Comparison of ENCODE assay signal across 8 mouse cellular contexts in the genomic region with DNA sequence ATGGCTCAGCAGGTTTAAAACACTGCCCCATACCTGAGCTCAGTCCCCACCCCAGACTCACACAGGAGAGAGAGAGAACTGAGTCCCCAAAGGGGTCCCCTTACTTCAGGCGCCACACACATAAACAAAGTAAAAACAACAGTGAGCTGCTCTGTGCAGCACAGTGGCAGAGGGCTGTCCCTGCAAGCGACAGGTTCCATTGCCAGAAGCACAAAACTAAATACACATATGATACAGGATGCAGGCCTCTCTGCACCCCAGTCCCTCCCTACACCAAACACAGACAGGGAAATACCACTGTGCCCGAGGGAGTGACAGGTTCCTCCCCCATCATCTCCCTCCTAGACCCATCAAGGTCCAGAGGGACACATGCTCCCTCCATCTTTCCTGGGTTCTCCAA. TPM values are rescaled to one million over a fixed set of nuclear protein-coding genes. Genes with fewer than 3 reads are reported as not detected.
DNase-seq lines count a peak whose midpoint lies in the region; ATAC-seq lines count a peak whose summit lies in the region.

No protein-coding gene starts in this region.

- no peaks in the 10 kb centered on the region for H3K9me3 ChIP-seq in kidney, embryonic 16.5 days (ENCODE audit: low read length)
- H3K9me3 ChIP-seq in embryonic facial prominence, embryonic 15.5 days (replicated peaks) = no peaks in the 10 kb centered on the region
- H3K9me3 ChIP-seq in limb, embryonic 13.5 days = no peaks in the 10 kb centered on the region
- no peaks in the 10 kb centered on the region for H3K9me3 ChIP-seq in neural tube, embryonic 14.5 days (ENCODE audit: control insufficient read depth, low read length)

- ATAC-seq in kidney, embryonic 16.5 days (ENCODE audit: low FRiP score, low TSS enrichment) = peak; percentile 10; the same call in 1 of the 2 replicates
- no peak for ATAC-seq in embryonic facial prominence, embryonic 15.5 days (ENCODE audit: insufficient number of reproducible peaks, low FRiP score, low TSS enrichment, low read depth)
- no peak; the same call in 1 of the 2 replicates for ATAC-seq in limb, embryonic 13.5 days (ENCODE audit: low FRiP score, low read depth)
- ATAC-seq in neural tube, embryonic 14.5 days (ENCODE audit: low read depth) = no peak

- H3K27ac ChIP-seq in kidney, embryonic 16.5 days (ENCODE audit: low read length) = peak overlapping the region; percentile 88
- H3K27ac ChIP-seq in embryonic facial prominence, embryonic 15.5 days (replicated peaks) = peak overlapping the region; percentile 78
- H3K27ac ChIP-seq in limb, embryonic 13.5 days = peak overlapping the region; percentile 80
- H3K27ac ChIP-seq in neural tube, embryonic 14.5 days (ENCODE audit: low read depth, low read length) = 0 out of 2 replicates have a peak overlapping the region, but pooled peaks have one; percentile 34

- peak overlapping the region; percentile 47 for H3K9ac ChIP-seq in kidney, embryonic 16.5 days (replicated peaks; ENCODE audit: low read length)
- H3K9ac ChIP-seq in embryonic facial prominence, embryonic 15.5 days = 0 out of 2 replicates have a peak overlapping the region, but pooled peaks have one; percentile 4
- peak overlapping the region; percentile 48 for H3K9ac ChIP-seq in limb, embryonic 13.5 days
- no peak overlapping the region for H3K9ac ChIP-seq in neural tube, embryonic 14.5 days (replicated peaks; ENCODE audit: low read depth, low read length)

- peak overlapping the region; percentile 38 for H3K4me3 ChIP-seq in kidney, embryonic 16.5 days (ENCODE audit: low read length)
- H3K4me3 ChIP-seq in embryonic facial prominence, embryonic 15.5 days (replicated peaks) = peak overlapping the region; percentile 20; the same call in 1 of the 2 replicates
- peak overlapping the region; percentile 15; the same call in 1 of the 2 replicates for H3K4me3 ChIP-seq in limb, embryonic 13.5 days
- H3K4me3 ChIP-seq in neural tube, embryonic 14.5 days (ENCODE audit: low read depth, low read length) = no peak overlapping the region

- WGBS in kidney, embryonic 16.5 days = 9% methylated on average over 3 of the region's 3 CpGs
- WGBS in embryonic facial prominence, embryonic 15.5 days = 11% methylated on average over 3 of the region's 3 CpGs
- 5% methylated on average over 3 of the region's 3 CpGs for WGBS in limb, embryonic 13.5 days
- WGBS in neural tube, embryonic 14.5 days = 30% methylated on average over 3 of the region's 3 CpGs

- peaks cover 31% of the 10 kb centered on the region for H3K36me3 ChIP-seq in kidney, embryonic 16.5 days (ENCODE audit: insufficient read depth, low read length)
- H3K36me3 ChIP-seq in embryonic facial prominence, embryonic 15.5 days = peaks cover 24% of the 10 kb centered on the region
- peaks cover 34% of the 10 kb centered on the region for H3K36me3 ChIP-seq in limb, embryonic 13.5 days
- no peaks in the 10 kb centered on the region for H3K36me3 ChIP-seq in neural tube, embryonic 14.5 days (ENCODE audit: control insufficient read depth, insufficient read depth, low read length)

- H3K4me2 ChIP-seq in kidney, embryonic 16.5 days (replicated peaks; ENCODE audit: low read depth, low read length) = peak overlapping the region; percentile 56
- H3K4me2 ChIP-seq in embryonic facial prominence, embryonic 15.5 days (replicated peaks) = peak overlapping the region; percentile 45
- peak overlapping the region; percentile 53 for H3K4me2 ChIP-seq in limb, embryonic 13.5 days (replicated peaks)
- H3K4me2 ChIP-seq in neural tube, embryonic 14.5 days (ENCODE audit: low read depth, low read length) = peak overlapping the region; percentile 21; the same call in 1 of the 2 replicates

- DNase-seq in kidney, adult 9 months = no peak
- DNase-seq in cerebellum, adult 11-12 months = no peak
- no peak for DNase-seq in layer of hippocampus, adult 9-10 months (ENCODE audit: low spot score)
- no peak for DNase-seq in embryo, embryonic 9.5 days (ENCODE audit: extremely low spot score)

- peaks cover 56% of the 10 kb centered on the region for H3K4me1 ChIP-seq in kidney, embryonic 16.5 days (ENCODE audit: insufficient read depth, low read length)
- H3K4me1 ChIP-seq in embryonic facial prominence, embryonic 15.5 days = peaks cover 56% of the 10 kb centered on the region
- H3K4me1 ChIP-seq in limb, embryonic 13.5 days = peaks cover 62% of the 10 kb centered on the region
- 0 out of 2 replicates have a peak, but pooled peaks cover 2% of the 10 kb centered on the region for H3K4me1 ChIP-seq in neural tube, embryonic 14.5 days (ENCODE audit: control insufficient read depth, insufficient read depth, low read length)

- H3K27me3 ChIP-seq in kidney, embryonic 16.5 days (ENCODE audit: insufficient read depth, low read length) = no peaks in the 10 kb centered on the region
- no peaks in the 10 kb centered on the region for H3K27me3 ChIP-seq in embryonic facial prominence, embryonic 15.5 days
- H3K27me3 ChIP-seq in limb, embryonic 13.5 days = no peaks in the 10 kb centered on the region
- no peaks in the 10 kb centered on the region for H3K27me3 ChIP-seq in neural tube, embryonic 14.5 days (ENCODE audit: control insufficient read depth, insufficient read depth, low read length)

RNA-seq across cellular contexts. Expression of a gene that starts 5.0 kb away (rescaled TPM):
- 46.8 and 47.1 TPM in 2 replicates for polyA plus RNA-seq in kidney, embryonic 16.5 days (2015; fragmentation: Nextera tagmentation; extraction: Ambion mirVana)
- polyA plus RNA-seq in embryonic facial prominence, embryonic 15.5 days (2015; fragmentation: Nextera tagmentation; extraction: Ambion mirVana) = 34.5 and 37.7 TPM in 2 replicates
- polyA plus RNA-seq in limb, embryonic 13.5 days (2015; fragmentation: Nextera tagmentation; extraction: Ambion mirVana) = 37.5 and 39.6 TPM in 2 replicates
- 8.2 and 13.8 TPM in 2 replicates for polyA plus RNA-seq in neural tube, embryonic 14.5 days (2014; fragmentation: Nextera tagmentation; extraction: Ambion mirVana)

RNA-seq across cellular contexts. Expression of a gene that starts 12.1 kb away (rescaled TPM):
- polyA plus RNA-seq in kidney, embryonic 16.5 days (2015; fragmentation: Nextera tagmentation; extraction: Ambion mirVana) = 5.4 and 6.0 TPM in 2 replicates
- polyA plus RNA-seq in embryonic facial prominence, embryonic 15.5 days (2015; fragmentation: Nextera tagmentation; extraction: Ambion mirVana) = 0.84 and 1.2 TPM in 2 replicates
- 0.67 and 0.91 TPM in 2 replicates for polyA plus RNA-seq in limb, embryonic 13.5 days (2015; fragmentation: Nextera tagmentation; extraction: Ambion mirVana)
- polyA plus RNA-seq in neural tube, embryonic 14.5 days (2014; fragmentation: Nextera tagmentation; extraction: Ambion mirVana) = 0.24 and 0.53 TPM in 2 replicates

RNA-seq across cellular contexts. Expression of a gene that starts 48.9 kb away (rescaled TPM):
- polyA plus RNA-seq in kidney, embryonic 16.5 days (2015; fragmentation: Nextera tagmentation; extraction: Ambion mirVana) = 18.7 and 19.7 TPM in 2 replicates
- polyA plus RNA-seq in embryonic facial prominence, embryonic 15.5 days (2015; fragmentation: Nextera tagmentation; extraction: Ambion mirVana) = 25.2 and 26.2 TPM in 2 replicates
- 18.9 and 21.3 TPM in 2 replicates for polyA plus RNA-seq in limb, embryonic 13.5 days (2015; fragmentation: Nextera tagmentation; extraction: Ambion mirVana)
- 1.3 and 2.4 TPM in 2 replicates for polyA plus RNA-seq in neural tube, embryonic 14.5 days (2014; fragmentation: Nextera tagmentation; extraction: Ambion mirVana)

Comparison
In these comparisons a context has a peak if more than half of its experiments do, and no peak if none do; other contexts are left out.
1. H3K27ac ChIP-seq: peak in every context shown above with its lines; median percentile 88 in kidney, embryonic 16.5 days; 80 in limb, embryonic 13.5 days; 78 in embryonic facial prominence, embryonic 15.5 days; 34 in neural tube, embryonic 14.5 days.